Mouse (Mus musculus) intestine, embryonic 14.5 days (tissue): ENCODE data around the gene Frrs1l. TPM values are rescaled to one million over a fixed set of nuclear protein-coding genes. Genes with fewer than 3 reads are reported as not detected.

ENCODE experiments used
- ATAC-seq: fragments of 200-750 bp; cut with Nextera tagmentation; replicated peaks from 2 replicates; pipeline ENCODE4 v1.8.0; 2017; ENCODE audit warnings: low read depth, moderate number of reproducible peaks, moderate TSS enrichment, moderate library complexity; ENCODE audit not compliant: low FRiP score, low TSS enrichment
- DNase-seq: peaks from one replicate; pipeline ENCODE4 v3.0.0-alpha.2; 2018; ENCODE audit warnings: low spot score
- H3K27ac ChIP-seq: fragments of 300-500 bp; sonication (generic); 2 replicates; pipeline ENCODE4 v1.5.1; 2014; ENCODE audit warnings: low read depth, mild to moderate bottlenecking, control low read depth
- H3K27me3 ChIP-seq: fragments of 300-500 bp; sonication (generic); replicated peaks from 2 replicates; pipeline ENCODE4 v1.6.1; 2014; ENCODE audit warnings: low read length, control low read depth; ENCODE audit not compliant: control insufficient read depth, insufficient read depth
- H3K36me3 ChIP-seq: fragments of 300-500 bp; sonication (generic); 2 replicates; pipeline ENCODE4 v1.6.1; 2014; ENCODE audit warnings: low read length, control low read depth; ENCODE audit not compliant: control insufficient read depth, insufficient read depth
- H3K4me1 ChIP-seq: fragments of 300-500 bp; sonication (generic); replicated peaks from 2 replicates; pipeline ENCODE4 v1.6.1; 2014; ENCODE audit warnings: low read length, control low read depth, mixed read lengths; ENCODE audit not compliant: control insufficient read depth, insufficient read depth
- H3K4me2 ChIP-seq: fragments of 300-500 bp; sonication (generic); 2 replicates; pipeline ENCODE4 v1.6.1; 2014; ENCODE audit warnings: low read length
- H3K4me3 ChIP-seq: fragments of 300-500 bp; sonication (generic); 2 replicates; pipeline ENCODE4 v1.5.1; 2014; ENCODE audit warnings: low read depth, low read length, control low read depth, mixed read lengths
- H3K9ac ChIP-seq: fragments of 300-500 bp; sonication (generic); 2 replicates; pipeline ENCODE4 v1.6.1; 2014; ENCODE audit warnings: mild to moderate bottlenecking, low read length
- H3K9me3 ChIP-seq: fragments of 300-500 bp; sonication (generic); 2 replicates; pipeline ENCODE4 v1.6.1; 2016; ENCODE audit warnings: low read length, control low read depth; ENCODE audit not compliant: control insufficient read depth
- WGBS: fragments of 180-500 bp; shearing (Covaris S2); extraction: QIAGEN DNeasy Blood & Tissue Kit; methylation state at CpG from one replicate; pipeline ENCODE4 v1.1.7; 2014; 5-methylcytosine and 5-hydroxymethylcytosine counted together
- polyA plus RNA-seq: library from polyadenylated mRNA; unstranded; fragments of >200 nt; fragmentation: Nextera tagmentation; extraction: Ambion mirVana; gene quantifications from 2 replicates; pipeline ENCODE4 v1.2.1, GENCODE M21; 2014

The Frrs1l gene
- polyA plus RNA-seq, 1 experiment from 2014 or later = 1.4 TPM

DNA sequence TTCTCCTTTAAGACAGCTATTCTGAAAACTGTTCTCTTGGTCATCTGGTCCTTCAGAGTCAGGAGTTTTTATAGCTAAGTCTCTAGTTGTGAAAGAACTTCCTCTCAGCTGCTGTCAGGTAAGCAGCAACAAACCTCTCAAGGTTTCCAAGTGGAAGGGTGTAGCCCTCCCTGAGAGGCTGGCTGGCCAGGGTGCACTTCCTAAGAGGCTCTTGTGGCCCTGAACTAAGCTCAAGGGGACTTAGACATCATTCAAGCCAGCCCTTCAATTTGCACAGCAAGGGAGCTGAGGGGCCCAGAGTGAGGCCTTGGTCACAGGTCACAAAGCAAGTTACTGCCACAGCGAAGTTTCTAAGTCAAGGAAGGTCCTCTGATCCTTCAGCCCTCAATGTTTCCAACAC, 46.9 kb downstream of the Frrs1l start:
- no peak overlapping the region for H3K27ac ChIP-seq
- no peak overlapping the region for H3K9ac ChIP-seq
- H3K4me1 ChIP-seq = peaks cover 33% of the 10 kb centered on the region
- H3K36me3 ChIP-seq = no peaks in the 10 kb centered on the region
- no peak overlapping the region for H3K4me2 ChIP-seq
- H3K9me3 ChIP-seq = no peaks in the 10 kb centered on the region
- DNase-seq = peak; percentile 38
- 86% methylated on average over 1 of the region's 1 CpGs for WGBS
- no peaks in the 10 kb centered on the region for H3K27me3 ChIP-seq
- no peak for ATAC-seq
- no peak overlapping the region for H3K4me3 ChIP-seq

DNA sequence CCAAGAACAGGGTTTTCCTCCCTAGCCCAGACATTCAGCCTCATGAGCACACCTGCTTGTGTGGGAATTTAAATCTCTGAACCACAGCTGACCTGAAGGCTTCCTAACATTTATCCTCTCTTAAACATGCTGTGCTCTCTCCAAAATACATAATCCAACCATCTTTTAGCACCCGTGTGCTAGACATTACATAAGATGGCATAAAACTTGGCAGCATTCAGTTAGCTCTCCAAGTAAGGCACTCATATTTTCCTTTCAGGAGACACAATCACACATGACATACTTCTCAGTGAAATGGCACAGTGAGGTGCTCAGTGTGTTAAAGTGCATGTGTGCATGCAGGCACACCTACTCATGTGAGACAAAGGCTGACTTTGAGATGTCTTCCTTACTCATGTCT, 47.6 kb downstream of the Frrs1l start:
- DNase-seq (peak; percentile 3), ATAC-seq (no peak)
- Histone ChIP-seq H3K27me3 (no peaks in the 10 kb centered on the region), H3K4me3 (no peak overlapping the region), H3K27ac (no peak overlapping the region), H3K4me1 (peaks cover 33% of the 10 kb centered on the region), H3K4me2 (no peak overlapping the region), H3K36me3 (no peaks in the 10 kb centered on the region), H3K9me3 (no peaks in the 10 kb centered on the region), H3K9ac (no peak overlapping the region)
- WGBS = 86% methylated on average over 1 of the region's 1 CpGs

DNA sequence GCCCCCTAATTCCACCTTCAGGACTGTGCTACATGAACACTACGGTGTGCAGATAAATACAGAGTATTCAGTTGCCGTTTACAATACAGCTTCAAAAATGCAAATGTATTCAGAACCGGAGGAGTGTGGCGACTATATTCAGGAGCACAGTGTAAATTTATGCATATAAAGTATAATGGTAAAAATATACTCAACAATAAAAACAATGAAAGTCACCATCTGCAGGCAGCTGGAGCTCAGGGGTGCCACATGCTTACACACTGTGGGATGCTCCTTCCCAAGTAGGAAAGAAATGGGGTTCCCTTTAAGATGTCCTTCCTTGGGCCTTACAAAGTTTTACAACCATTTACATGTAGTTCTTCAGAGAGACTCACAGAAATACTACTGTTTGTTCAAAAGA, 48.7 kb downstream of the Frrs1l start:
- 81% methylated on average over 4 of the region's 4 CpGs for WGBS
- ATAC-seq = no peak

DNA sequence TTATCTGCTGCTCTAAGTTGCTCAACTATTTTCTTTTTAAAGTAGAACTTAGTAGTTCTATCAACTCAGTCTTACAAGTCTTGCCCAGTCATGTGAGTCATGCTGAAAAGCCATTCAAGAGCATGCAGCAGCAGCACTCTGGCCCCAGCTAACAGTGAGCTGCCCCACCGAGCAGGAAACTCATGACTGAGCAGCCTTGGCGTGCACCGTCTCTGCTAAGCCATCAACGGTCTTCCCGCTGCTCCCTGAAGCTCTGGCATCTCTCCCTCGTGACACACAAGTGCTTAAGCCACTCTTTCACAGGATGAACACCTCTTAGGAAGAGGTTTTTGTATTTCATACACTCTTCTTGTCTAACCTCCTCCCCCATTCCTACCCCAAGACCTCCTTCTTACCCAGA, 53.1 kb downstream of the Frrs1l start:
- no peak overlapping the region for H3K9ac ChIP-seq
- H3K27ac ChIP-seq = no peak overlapping the region
- H3K27me3 ChIP-seq = no peaks in the 10 kb centered on the region
- DNase-seq (peak; percentile 52), ATAC-seq (no peak)
- no peaks in the 10 kb centered on the region for H3K9me3 ChIP-seq
- WGBS = 62% methylated on average over 6 of the region's 6 CpGs
- peaks cover 27% of the 10 kb centered on the region for H3K36me3 ChIP-seq
- H3K4me3 ChIP-seq = no peak overlapping the region
- peaks cover 2% of the 10 kb centered on the region; the same call in 1 of the 2 replicates for H3K4me1 ChIP-seq
- H3K4me2 ChIP-seq = no peak overlapping the region

More for the DNA sequence above, 48.7 kb downstream of the Frrs1l start:
- Histone ChIP-seq H3K27me3 (no peaks in the 10 kb centered on the region), H3K9me3 (no peaks in the 10 kb centered on the region), H3K9ac (no peak overlapping the region), H3K4me2 (no peak overlapping the region), H3K36me3 (no peaks in the 10 kb centered on the region), H3K4me3 (no peak overlapping the region), H3K27ac (no peak overlapping the region), H3K4me1 (peaks cover 33% of the 10 kb centered on the region)
- no peak for DNase-seq

DNA sequence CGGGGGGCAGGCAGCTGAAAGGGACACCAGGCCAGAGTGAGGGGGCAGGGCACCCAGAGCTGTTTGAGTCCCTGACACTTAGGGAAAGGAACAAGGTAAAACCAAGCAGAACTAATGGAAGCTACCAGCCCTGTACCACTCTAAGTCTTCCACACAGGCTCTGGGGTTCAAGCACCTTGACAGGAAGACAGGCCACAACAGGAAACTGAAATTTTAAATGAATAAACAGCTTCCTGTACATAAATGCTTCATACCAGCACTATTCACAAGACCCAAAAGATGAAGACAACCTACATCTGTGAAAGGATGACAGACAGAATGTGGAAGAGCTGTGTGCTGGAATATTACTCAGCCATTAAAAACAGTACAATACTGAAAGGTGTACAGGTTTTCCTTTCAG, 54.9 kb downstream of the Frrs1l start:
- no peak for DNase-seq

DNA sequence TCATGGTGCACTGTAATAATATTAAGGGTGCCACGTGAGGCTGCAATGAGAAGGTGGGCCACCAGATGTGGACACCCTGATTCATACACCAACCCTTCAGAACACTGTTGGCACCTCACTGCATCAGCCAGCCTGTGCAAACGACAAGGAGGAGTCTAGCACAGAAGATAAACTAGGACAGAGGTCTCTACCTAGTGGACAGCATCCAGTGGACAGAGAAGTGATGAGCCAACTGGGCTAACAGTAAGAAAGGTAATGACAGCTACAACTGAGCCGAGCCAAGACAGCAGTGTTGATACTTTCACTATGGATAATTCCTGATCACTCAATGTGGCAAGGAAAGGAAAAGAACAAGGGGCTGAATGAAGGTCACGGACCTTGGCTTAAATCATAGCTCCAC, 57.0 kb downstream of the Frrs1l start:
- Histone ChIP-seq H3K9me3 (no peaks in the 10 kb centered on the region), H3K36me3 (peaks cover 45% of the 10 kb centered on the region)
- ATAC-seq = no peak

More for the DNA sequence above, 54.9 kb downstream of the Frrs1l start:
- no peaks in the 10 kb centered on the region for H3K9me3 ChIP-seq
- no peaks in the 10 kb centered on the region; the same call in 1 of the 2 replicates for H3K4me1 ChIP-seq
- H3K36me3 ChIP-seq = peaks cover 38% of the 10 kb centered on the region
- no peaks in the 10 kb centered on the region for H3K27me3 ChIP-seq
- H3K4me2 ChIP-seq = no peak overlapping the region
- ATAC-seq = no peak
- H3K9ac ChIP-seq = no peak overlapping the region
- H3K4me3 ChIP-seq = no peak overlapping the region
- H3K27ac ChIP-seq = no peak overlapping the region
- WGBS = no CpG with 5 or more reads among the region's 1 CpGs

DNA sequence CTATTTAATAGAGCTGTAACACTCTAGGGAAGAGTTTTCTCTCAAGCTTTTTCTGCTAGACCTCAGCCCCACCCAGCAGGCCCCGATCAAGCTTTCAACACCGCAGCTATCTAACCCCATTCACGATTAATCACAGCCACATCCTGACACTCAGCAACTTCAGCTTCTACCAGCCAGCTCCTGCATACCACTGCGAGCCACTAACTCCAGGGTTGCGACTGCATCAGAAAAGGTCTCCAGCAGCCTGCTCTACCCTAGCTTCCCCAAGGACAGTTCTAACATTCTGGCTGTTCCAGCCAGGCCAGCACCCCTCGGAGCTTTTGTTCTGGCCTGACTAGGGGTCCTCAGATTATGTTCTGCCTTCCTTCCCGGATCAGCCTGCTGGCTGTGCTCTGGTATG, 58.1 kb downstream of the Frrs1l start:
- Histone ChIP-seq H3K4me3 (no peak overlapping the region), H3K4me2 (no peak overlapping the region), H3K27ac (no peak overlapping the region), H3K9ac (no peak overlapping the region), H3K9me3 (no peaks in the 10 kb centered on the region), H3K36me3 (peaks cover 52% of the 10 kb centered on the region), H3K4me1 (no peaks in the 10 kb centered on the region), H3K27me3 (no peaks in the 10 kb centered on the region)
- 75% methylated on average over 7 of the region's 7 CpGs for WGBS
- DNase-seq (no peak), ATAC-seq (no peak)

More for the DNA sequence above, 57.0 kb downstream of the Frrs1l start:
- 89% methylated on average over 4 of the region's 4 CpGs for WGBS
- Histone ChIP-seq H3K9ac (no peak overlapping the region), H3K27ac (no peak overlapping the region), H3K27me3 (no peaks in the 10 kb centered on the region), H3K4me3 (no peak overlapping the region), H3K4me2 (no peak overlapping the region), H3K4me1 (no peaks in the 10 kb centered on the region; the same call in 1 of the 2 replicates)
- DNase-seq = no peak

DNA sequence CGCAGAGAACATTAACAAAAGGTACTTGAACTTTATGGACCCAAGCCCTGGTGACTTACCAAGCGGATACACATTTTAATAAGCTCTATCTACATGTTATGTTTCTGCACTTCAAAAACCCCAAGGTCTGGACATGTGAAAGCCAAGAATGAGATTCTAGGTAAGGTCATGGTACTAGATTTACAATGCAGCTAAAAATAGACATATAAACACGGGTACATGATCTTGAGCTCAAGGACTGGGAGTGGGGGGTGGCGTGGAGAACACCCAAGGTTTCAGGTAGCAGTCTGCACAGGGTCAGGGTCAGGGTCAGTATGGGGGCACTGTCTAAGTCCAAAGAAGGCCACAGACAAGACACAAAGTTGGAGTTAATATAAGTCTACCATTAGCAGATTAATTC, 59.9 kb downstream of the Frrs1l start:
- H3K9ac ChIP-seq = no peak overlapping the region
- H3K4me3 ChIP-seq = no peak overlapping the region
- no peaks in the 10 kb centered on the region for H3K4me1 ChIP-seq
- H3K9me3 ChIP-seq = no peaks in the 10 kb centered on the region
- 80% methylated on average over 4 of the region's 4 CpGs for WGBS
- no peak for DNase-seq
- no peak for ATAC-seq
- no peak overlapping the region for H3K27ac ChIP-seq
- no peak overlapping the region for H3K4me2 ChIP-seq
- peaks cover 57% of the 10 kb centered on the region for H3K36me3 ChIP-seq
- H3K27me3 ChIP-seq = no peaks in the 10 kb centered on the region

DNA sequence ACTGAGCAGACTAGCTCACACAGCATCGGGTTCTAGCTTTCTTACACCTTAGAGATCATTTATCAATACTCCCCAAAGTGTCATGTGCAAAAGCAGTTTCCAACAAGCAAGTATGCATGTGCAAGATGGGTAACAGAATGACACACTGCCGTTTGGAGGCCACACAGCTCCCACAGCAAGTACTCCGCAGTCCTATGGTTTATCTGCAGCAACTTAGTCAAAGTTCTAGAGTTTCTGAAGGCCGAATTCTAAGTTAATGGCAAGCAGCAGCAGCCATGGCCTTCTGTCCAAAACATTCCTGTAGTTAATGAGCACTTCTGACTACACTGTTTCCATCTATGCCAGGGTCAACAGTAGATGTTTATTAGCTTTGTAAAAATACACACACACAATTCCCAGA, 63.2 kb downstream of the Frrs1l start:
- 80% methylated on average over 4 of the region's 4 CpGs for WGBS

More for the DNA sequence above, 63.2 kb downstream of the Frrs1l start:
- Histone ChIP-seq H3K4me1 (no peaks in the 10 kb centered on the region), H3K9me3 (no peaks in the 10 kb centered on the region), H3K27ac (no peak overlapping the region), H3K4me3 (no peak overlapping the region), H3K4me2 (no peak overlapping the region), H3K36me3 (peaks cover 71% of the 10 kb centered on the region), H3K27me3 (no peaks in the 10 kb centered on the region), H3K9ac (no peak overlapping the region)
- ATAC-seq (no peak), DNase-seq (no peak)
